Mouse (Mus musculus): ENCODE measurements around the gene Tmc3.

The Tmc3 gene

GRCm38 (mm10) chr7:83637781-83638583 is 53.3 kb downstream of the Tmc3 start:
- peak; percentile 24 for DNase-seq (ENCODE audit: low spot score)

GRCm38 (mm10) chr7:83639084-83639483 is 54.4 kb downstream of the Tmc3 start:
- DNase-seq (ENCODE audit: low spot score) = no peak

- DNase-seq (ENCODE audit: low spot score) = no peak
These were observed 55.9 kb downstream of the Tmc3 start for GRCm38 (mm10) chr7:83640581-83640980.

DNA sequence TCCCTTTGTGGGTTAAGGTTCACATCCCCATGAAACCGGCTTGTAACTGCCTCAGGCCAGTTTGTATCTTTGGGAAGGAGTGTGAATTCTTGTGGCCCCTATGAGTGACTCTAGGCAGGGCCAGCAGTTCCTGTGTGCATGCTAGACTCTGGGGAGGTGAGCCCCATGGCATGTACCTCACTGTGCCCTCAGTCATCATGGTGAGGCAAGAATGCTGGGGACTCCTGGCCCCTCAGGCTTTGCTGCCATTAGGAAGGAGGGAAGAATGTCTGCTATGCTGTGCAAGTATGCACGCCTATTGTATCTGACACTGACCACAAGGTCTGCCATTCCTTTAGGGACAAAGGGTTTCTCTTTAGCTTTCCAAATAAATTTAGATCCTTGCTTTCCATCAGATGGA is 56.4 kb downstream of the Tmc3 start:
- DNase-seq (ENCODE audit: low spot score) = no peak

DNA sequence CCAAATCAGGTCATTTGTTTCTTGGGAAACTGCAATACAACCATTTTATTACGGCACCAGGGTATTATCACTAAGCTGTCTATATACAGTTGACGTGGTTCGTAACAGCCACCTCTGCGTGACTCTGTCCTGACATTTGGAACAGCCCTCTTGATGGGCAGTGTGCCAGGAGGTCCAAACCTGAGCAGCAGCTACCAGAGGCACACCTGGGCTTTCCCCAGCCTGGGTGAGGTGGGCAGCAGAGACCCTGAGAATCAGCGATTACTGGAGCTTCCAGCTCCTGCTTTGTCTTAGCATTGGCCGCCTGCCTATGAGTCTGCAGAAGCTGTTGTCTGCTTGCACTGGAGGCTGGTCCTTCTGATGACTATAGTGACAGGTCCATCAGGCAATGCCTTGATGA is 58.9 kb downstream of the Tmc3 start:
- no peak for DNase-seq (ENCODE audit: low spot score)

- DNase-seq (ENCODE audit: low spot score) = no peak
These were observed 60.0 kb downstream of the Tmc3 start for GRCm38 (mm10) chr7:83644761-83645160.

DNA sequence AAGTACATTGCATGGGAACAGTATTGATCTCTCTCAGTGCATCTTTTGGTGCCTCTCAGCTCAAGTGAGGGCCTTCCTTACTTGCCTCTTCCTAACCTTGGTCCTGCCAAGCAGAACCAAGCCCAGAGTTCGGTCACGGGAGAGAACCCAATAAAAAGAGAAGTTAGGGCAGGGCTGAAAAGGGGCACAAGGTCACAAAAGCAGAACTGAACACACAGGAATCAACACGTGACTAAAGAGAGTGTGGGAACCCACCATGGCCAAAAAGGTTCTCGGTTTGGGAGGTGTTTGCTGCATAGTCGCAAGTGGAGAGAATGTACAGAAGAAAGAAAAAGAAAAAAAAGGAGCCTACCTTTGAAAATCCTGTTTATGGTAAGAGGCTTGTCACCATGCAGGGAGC is 60.7 kb downstream of the Tmc3 start:
- no peak for DNase-seq (ENCODE audit: low spot score)

DNA sequence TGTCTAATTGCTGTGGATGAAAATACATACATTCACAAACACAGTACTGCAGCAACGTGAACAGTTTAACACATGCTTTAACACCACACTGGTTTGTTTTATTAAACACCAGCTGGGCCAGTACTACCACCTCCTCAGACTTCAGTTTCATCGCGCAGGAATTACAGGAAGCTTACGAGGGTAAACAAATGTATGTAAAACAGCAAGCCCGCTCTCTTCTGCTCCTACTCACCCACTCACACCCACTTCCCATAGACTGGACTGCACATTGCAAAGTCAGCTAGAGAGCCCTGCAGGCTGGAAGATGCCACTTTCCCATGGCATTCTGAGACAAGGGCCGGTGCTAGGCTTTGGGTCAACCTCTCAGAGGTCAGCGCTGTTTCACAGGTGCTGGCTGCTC is 64.1 kb downstream of the Tmc3 start:
- no peak for DNase-seq (ENCODE audit: low spot score)

GRCm38 (mm10) chr7:83650638-83651037 is 65.9 kb downstream of the Tmc3 start:
- no peak for DNase-seq (ENCODE audit: low spot score)

DNA sequence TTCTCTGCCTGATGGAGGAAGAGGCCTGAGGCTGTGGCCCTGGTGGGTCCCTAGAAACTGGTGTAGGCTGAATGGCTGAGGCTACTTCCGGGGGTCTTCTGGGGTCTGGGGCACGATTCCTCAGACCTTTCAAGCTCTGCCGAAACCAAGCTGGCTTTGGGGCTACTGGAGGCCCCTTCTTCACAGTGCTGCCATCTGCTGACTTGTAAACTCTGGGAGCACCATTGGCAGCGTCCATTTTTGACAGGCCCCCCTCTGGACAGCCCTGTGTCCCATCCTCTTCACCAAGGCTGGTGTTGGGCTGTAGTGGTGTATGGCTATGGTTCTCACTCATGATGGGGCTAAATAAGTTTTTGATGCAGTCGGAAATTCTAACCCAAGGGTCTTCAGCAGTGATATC is 67.8 kb downstream of the Tmc3 start:
- DNase-seq (ENCODE audit: low spot score) = no peak

- DNase-seq (ENCODE audit: low spot score) = no peak
These were observed 68.9 kb downstream of the Tmc3 start for GRCm38 (mm10) chr7:83653605-83654051.

DNA sequence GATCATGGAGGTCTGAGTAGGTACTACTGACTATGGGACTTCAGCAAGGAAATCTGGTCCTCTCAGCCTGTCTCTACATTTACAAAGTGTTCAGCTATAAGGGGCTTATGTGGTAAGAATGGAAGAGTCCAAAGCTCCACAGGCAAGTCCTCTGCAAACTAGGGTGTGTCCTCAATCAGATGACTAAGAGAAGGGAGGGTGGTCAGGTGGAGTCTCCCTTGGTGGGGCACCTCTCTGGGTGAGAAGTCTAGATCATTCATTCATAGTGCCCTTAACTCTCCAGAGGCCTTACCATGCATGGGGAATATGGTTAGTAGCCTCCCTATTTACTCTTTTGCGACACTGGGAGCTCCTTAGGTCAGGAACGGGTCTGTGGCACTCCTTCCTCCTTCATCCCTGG is 69.5 kb downstream of the Tmc3 start:
- DNase-seq (ENCODE audit: low spot score) = no peak

DNA sequence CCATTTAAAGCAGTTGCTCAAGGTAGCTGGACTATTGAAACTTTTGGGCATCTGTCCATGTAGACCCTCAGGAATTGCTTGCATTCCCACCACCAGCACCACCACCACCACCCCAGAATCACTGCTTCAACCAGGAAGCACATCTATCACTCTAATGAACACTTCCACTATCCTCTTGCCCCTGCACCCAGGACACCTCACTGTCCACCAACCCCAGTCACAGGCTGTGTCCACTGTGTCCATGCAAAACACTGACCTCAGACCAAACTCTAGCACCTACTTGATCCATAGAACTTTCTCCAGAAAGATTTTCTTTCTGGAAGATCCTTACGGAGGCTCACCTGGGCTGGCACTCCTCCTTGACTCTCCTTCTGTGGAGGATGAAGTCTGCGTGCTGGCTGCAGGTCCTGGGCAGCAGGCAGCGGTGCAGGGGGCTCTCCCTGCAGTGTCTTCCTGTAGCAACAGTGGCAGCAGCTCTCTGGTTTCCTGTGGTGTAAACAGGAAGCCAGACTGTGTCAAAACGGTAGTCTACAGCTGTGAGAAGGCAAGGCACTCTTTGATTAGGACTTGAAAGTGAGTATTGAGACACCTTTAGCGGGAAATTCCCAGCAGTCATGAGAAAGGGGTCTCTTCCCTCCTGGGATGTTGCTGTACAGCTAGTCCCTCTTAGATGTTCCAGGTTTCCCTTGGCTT is 70.4 kb downstream of the Tmc3 start:
- DNase-seq (ENCODE audit: low spot score) = no peak

DNA sequence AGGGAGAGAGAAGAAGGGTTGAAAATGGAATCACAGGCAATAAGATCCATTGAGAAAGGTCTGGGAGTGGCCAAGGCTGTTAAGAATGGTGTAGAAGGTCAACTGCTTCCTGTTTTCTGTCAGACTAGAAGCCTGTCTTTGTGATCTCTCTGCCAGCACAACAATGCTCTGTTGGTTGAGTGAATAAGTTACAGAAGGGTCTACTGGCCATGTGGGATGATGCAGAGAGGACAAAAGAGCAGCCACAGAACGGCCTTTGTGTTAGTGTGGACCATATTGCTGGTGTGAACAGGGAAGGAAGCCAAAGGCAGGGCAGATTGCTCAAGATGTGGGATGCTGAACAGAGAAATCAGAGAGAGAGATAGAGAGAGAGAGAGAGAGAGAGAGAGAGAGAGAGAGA is 74.0 kb downstream of the Tmc3 start:
- DNase-seq (ENCODE audit: low spot score) = no peak

DNA sequence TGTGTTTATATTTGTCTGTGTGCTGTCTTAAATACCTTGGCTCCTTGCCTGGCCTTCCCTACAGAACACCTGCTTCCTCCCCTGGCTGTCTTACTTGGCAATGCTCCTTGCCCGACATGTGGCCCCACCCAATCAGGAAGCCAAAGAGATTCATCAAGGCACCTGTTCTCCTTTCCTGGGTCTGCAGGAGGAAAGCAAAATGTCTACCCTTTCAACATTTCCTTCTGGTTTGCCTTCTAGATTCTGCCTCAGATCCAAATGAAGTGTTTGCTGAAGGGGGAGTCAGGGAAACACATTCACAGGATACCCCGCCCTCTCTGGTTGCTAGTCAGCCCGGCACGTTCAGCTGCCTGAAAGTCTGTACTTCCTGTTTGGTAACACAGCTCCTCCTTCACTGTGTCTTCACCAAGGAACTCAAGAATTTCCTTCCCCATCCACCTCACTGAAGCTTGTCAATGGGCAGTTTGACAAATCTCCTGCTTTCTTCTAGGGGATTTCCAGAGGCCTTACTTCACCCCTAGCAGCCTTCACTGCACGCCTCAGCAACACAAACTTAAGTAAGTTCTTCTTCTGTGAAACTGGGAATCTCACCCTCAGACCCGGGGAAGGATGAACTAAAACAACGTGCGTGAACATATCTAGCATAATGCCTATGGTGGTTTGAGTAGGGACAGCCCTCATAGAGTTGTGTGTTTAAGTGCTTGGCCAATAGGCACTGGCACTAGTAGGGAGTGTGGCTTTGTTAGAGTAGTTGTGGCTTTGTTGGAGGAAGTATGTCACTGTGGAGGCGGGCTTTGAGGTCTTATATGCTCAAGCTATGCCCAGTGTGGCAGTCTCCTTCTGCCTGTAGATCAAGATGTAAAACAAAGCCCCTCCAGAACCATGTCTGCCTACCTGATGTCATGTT is 74.7 kb downstream of the Tmc3 start:
- no peak for DNase-seq (ENCODE audit: low spot score)

- DNase-seq (ENCODE audit: low spot score) = no peak
These were observed 75.6 kb downstream of the Tmc3 start for GRCm38 (mm10) chr7:83660273-83660691.

- DNase-seq (ENCODE audit: low spot score) = no peak
These were observed 76.3 kb downstream of the Tmc3 start for GRCm38 (mm10) chr7:83661031-83661430.

- no peak for DNase-seq (ENCODE audit: low spot score)
These were observed 77.0 kb downstream of the Tmc3 start for GRCm38 (mm10) chr7:83661763-83662162.

DNA sequence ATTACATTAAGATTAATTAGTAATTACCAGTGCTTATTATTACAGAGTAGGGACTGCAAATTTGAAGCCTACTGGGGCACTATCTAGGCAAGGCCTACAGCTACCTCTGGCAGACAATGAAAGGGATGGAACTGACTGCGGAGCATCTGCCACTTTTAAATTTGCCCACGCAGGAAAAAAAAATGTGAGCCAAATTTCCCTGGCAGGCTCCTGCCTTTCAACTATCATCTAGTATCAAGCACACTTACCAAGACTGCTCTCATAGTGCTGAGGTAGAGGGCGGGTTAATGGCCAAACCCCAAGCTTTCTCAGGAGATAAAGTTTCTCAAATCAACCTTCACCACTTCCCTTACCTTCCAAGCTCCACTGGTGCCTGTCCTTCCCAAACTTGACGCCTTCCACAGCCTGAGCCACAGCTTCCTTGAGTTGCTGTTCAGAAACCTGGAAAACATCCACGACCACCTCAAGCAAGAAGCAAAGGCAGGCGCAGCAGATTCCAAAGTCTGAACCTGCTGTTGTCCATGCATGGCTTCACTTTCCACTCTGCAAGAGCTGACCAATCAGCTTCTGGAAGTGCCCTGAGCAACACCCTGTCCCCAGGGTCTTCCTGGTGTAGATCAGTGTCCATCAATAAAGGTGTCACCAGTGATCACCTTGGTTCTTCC is 78.1 kb downstream of the Tmc3 start:
- DNase-seq (ENCODE audit: low spot score) = no peak

DNA sequence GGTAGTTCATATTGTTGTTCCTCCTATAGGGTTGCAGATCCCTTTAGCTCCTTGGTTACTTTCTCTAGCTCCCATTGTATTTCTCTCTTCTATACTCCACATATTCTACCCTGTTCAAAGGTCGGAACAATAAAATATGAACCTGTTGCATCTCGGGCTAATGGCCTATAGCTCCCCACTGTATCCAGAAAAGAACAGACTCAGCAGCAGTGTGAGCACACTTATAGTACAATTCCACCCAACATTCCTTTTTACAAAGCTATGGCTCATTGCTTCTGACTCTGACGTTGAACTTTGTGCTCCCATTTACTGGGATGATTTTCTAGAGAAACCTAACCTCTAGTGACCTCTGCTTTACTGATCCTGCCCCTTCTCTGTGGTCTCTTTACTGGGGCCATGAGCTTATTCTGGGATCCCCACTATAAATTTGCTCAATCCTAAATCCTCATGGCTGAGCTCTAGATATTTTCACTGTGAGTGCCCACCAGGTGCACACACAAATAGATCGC is 81.4 kb downstream of the Tmc3 start:
- no peak for DNase-seq (ENCODE audit: low spot score)

DNA sequence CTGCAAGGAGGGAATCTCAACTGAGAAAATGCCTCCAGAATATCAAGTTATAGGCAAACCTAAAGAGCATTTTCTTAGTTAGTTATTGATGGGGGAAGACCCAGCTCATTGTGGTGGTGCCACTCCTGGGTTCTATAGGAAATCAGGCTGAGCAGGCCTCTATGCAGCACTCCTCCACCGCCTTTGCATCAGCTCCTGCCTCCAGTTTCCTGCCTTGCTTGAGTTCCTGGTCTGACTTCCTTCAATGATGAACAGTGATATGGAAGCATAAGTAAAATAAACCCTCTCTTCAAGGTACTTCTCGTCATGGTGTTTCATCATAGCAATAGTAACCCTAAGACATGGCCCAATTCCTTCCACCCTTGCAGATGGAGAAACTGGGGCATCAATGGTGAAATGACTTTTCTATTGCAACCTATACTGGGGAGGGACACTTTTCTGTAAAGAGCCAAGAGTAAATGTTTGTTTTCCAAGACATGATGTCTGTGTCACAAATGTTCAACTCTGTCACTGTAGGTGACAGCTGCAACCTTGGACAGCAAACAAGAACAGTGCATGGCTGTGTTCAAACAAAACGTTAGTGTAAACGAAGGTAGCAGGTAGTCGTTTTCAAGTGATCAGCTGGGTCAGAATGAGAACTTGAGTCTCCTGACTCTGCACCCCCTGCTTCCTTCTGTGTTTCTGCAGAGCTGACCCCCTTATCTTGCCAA is 83.4 kb downstream of the Tmc3 start:
- DNase-seq (ENCODE audit: low spot score) = no peak

Measured in yolk sac, embryonic 10.5 days (tissue).